Mouse (Mus musculus) retina, postnatal 1 day (tissue): ENCODE results near the gene Gm17535.
A peak's percentile ranks its signal among the peaks of the same experiment; 100 is the strongest.
"Not testable (repeated sequence)": the region's sequence is repeated elsewhere in the genome, so short reads cannot be mapped to it uniquely, and the experiment has no call there.

Source experiments
- DNase-seq: peaks from one replicate; pipeline ENCODE4 v3.0.0-alpha.2; 2012

The Gm17535 gene

DNA sequence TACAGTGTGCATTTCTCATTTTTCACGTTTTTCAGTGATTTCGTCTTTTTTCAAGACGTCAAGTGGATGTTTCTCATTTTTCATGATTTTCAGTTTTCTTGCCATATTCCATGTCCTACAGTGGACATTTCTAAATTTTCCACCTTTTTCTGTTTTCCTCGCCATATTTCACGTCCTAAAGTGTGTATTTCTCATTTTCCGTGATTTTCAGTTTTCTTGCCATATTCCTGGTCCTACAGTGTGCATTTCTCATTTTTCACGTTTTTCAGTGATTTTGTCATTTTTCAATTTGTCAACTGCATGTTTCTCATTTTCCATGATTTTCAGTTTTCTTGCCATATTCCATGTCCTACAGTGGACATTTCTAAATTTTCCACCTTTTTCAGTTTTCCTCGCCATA lies at the start of gene Gm17535:
TSS of gene Gm17535 (plus strand) at position 301 of the 400 bp plus-strand sequence.
- DNase-seq = not testable (repeated sequence)

DNA sequence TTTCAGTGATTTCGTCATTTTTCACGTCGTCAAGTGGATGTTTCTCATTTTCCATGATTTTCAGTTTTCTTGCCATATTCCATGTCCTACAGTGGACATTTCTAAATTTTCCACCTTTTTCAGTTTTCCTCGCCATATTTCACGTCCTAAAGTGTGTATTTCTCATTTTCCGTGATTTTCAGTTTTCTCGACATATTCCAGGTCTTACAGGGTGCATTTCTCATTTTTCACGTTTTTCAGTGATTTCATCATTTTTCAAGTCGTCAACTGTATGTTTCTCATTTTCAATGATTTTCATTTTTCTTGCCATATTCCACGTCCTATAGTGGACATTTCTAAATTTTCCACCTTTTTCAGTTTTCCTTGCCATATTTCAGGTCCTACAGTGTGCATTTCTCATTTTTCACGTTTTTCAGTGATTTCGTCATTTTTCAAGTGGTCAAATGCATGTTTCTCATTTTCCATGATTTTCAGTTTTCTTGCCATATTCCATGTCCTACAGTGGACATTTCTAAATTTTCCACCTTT lies 33.9 kb upstream of the Gm17535 start, which contains the start of gene Gm10722:
TSS of gene Gm10722 (plus strand) at position 478 of the 528 bp plus-strand sequence.
- DNase-seq = peak; percentile 64

- DNase-seq = not testable (repeated sequence)
Measured at GRCm38 (mm10) chr9:3001006-3001405, 33.4 kb upstream of the Gm17535 start.

DNA sequence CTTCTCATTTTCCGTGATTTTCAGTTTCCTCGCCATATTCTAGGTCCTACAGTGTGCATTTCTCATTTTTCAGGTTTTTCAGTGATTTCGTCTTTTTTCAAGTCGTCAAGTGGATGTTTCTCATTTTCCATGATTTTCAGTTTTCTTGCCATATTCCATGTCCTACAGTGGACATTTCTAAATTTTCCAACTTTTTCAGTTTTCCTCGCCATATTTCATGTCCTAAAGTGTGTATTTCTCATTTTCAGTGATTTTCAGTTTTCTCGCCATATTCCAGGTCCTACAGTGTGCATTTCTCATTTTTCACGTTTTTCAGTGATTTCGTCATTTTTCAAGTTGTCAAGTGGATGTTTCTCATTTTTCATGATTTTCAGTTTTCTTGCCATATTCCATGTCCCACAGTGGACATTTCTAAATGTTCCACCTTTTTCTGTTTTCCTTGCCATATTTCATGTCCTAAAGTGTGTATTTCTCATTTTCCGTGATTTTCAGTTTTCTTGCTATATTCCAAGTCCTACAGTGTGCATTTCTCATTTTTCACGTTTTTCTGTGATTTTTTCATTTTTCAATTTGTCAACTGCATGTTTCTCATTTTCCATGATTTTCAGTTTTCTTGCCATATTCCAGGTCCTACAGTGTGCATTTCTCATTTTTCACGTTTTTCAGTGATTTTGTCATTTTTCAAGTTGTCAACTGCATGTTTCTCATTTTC lies 32.3 kb upstream of the Gm17535 start:
- peak; percentile 35 for DNase-seq

- DNase-seq = not testable (repeated sequence)
Measured at GRCm38 (mm10) chr9:3002794-3003396, 31.5 kb upstream of the Gm17535 start, which contains the start of gene Gm11168. Gene Gm11168 (plus strand): TSS chr9:3003346.

DNA sequence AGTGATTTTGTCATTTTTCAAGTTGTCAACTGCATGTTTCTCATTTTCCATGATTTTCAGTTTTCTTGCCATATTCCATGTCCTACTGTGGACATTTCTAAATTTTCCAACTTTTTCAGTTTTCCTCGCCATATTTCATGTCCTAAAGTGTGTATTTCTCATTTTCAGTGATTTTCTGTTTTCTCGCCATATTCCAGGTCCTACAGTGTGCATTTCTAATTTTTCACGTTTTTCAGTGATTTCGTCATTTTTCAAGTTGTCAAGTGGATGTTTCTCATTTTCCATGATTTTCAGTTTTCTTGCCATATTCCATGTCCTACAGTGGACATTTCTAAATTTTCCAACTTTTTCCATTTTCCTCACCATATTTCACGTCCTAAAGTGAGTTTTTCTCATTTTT lies 28.2 kb upstream of the Gm17535 start:
- DNase-seq = not testable (repeated sequence)

GRCm38 (mm10) chr9:3006636-3007035 lies 27.8 kb upstream of the Gm17535 start:
- DNase-seq = not testable (repeated sequence)

- DNase-seq = peak; percentile 37
Measured at GRCm38 (mm10) chr9:3007272-3007671, 27.1 kb upstream of the Gm17535 start.

DNA sequence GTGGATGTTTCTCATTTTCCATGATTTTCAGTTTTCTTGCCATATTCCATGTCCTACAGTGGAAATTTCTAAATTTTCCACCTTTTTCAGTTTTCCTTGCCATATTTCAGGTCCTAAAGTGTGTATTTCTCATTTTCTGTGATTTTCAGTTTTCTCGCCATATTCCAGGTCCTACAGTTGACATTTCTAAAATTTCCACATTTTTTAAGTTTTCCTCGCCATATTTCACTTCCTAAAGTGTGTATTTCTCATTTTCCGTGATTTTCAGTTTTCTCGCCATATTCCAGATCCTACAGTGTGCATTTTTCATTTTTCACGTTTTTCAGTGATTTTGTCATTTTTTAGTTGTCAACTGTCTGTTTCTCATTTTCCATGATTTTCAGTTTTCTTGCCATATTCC lies 25.1 kb upstream of the Gm17535 start:
- DNase-seq = not testable (repeated sequence)

GRCm38 (mm10) chr9:3012054-3012621 lies 22.3 kb upstream of the Gm17535 start:
- not testable (repeated sequence) for DNase-seq

DNA sequence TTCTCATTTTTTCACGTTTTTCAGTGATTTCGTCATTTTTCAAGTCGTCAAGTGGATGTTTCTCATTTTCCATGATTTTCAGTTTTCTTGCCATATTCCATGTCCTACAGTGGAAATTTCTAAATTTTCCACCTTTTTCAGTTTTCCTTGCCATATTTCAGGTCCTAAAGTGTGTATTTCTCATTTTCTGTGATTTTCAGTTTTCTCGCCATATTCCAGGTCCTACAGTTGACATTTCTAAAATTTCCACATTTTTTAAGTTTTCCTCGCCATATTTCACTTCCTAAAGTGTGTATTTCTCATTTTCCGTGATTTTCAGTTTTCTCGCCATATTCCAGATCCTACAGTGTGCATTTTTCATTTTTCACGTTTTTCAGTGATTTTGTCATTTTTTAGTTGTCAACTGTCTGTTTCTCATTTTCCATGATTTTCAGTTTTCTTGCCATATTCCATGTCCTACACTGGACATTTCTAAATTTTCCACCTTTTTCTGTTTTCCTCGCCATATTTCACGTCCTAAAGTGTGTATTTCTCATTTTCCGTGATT lies 21.6 kb upstream of the Gm17535 start, which contains the start of gene Gm10721:
TSS of gene Gm10721 (plus strand) at position 408 of the 547 bp plus-strand sequence.
- not testable (repeated sequence) for DNase-seq

DNA sequence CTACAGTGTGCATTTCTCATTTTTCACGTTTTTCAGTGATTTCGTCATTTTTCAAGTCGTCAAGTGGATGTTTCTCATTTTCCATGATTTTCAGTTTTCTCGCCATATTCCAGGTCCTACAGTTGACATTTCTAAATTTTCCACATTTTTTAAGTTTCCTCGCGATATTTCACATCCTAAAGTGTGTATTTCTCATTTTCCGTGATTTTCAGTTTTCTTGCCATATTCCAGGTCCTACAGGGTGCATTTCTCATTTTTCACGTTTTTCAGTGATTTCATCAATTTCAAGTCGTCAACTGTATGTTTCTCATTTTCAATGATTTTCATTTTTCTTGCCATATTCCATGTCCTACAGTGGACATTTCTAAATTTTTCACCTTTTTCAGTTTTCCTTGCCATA lies 19.0 kb upstream of the Gm17535 start, which contains the start of gene Gm10720:
TSS of gene Gm10720 (plus strand) at position 301 of the 400 bp plus-strand sequence.
- not testable (repeated sequence) for DNase-seq

GRCm38 (mm10) chr9:3015896-3016295 lies 18.5 kb upstream of the Gm17535 start:
- DNase-seq = not testable (repeated sequence)

- DNase-seq = not testable (repeated sequence)
Measured at GRCm38 (mm10) chr9:3017108-3017507, 17.3 kb upstream of the Gm17535 start, which contains the start of gene Gm10719. Gene Gm10719 (plus strand): TSS chr9:3017408.

DNA sequence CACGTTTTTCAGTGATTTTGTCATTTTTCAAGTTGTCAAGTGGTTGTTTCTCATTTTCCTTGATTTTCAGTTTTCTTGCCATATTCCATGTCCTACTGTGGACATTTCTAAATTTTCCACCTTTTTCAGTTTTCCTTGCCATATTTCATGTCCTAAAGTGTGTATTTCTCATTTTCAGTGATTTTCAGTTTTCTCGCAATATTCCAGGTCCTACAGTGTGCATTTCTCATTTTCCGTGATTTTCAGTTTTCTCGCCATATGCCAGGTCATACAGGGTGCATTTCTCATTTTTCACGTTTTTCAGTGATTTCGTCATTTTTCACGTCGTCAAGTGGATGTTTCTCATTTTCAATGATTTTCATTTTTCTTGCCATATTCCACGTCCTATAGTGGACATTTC lies 15.5 kb upstream of the Gm17535 start:
- not testable (repeated sequence) for DNase-seq

DNA sequence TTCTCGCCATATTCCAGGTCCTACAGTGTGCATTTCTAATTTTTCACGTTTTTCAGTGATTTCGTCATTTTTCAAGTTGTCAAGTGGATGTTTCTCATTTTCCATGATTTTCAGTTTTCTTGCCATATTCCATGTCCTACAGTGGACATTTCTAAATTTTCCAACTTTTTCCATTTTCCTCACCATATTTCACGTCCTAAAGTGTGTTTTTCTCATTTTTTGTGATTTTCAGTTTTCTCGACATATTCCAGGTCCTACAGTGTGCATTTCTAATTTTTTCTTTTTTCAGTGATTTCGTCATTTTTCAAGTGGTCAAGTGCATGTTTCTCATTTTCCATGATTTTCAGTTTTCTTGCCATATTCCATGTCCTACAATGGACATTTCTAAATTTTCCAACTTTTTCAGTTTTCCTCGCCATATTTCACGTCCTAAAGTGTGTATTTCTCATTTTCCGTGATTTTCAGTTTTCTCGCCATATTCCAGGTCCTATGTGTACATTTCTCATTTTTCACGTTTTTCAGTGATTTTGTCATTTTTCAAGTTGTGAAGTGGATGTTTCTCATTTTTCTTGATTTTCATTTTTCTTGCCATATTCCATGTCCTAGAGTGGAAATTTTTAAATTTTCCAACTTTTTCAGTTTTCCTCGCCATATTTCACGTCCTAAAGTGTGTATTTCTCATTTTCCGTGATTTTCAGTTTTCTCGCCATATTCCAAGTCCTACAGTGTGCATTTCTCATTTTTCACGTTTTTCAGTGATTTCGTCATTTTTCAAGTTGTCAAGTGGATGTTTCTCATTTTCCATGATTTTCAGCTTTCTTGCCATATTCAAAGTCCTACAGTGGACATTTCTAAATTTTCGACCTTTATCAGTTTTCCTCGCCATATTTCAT lies 14.3 kb upstream of the Gm17535 start:
- not testable (repeated sequence) for DNase-seq

DNA sequence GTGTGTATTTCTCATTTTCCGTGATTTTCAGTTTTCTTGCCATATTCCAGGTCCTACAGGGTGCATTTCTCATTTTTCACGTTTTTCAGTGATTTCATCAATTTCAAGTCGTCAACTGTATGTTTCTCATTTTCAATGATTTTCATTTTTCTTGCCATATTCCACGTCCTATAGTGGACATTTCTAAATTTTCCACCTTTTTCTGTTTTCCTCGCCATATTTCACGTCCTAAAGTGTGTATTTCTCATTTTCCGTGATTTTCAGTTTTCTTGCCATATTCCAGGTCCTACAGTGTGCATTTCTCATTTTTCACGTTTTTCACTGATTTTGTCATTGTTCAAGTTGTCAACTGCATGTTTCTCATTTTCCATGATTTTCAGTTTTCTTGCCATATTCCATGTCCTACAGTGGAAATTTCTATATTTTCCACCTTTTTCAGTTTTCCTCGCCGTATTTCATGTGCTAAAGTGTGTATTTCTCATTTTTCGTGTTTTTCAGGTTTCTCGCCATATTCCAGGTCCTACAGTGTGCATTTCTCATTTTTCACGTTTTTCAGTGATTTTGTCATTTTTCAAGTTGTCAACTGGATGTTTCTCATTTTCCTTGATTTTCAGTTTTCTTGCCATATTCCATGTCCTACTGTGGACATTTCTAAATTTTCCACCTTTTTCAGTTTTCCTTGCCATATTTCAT lies 11.9 kb upstream of the Gm17535 start:
- DNase-seq = peak; percentile 36

DNA sequence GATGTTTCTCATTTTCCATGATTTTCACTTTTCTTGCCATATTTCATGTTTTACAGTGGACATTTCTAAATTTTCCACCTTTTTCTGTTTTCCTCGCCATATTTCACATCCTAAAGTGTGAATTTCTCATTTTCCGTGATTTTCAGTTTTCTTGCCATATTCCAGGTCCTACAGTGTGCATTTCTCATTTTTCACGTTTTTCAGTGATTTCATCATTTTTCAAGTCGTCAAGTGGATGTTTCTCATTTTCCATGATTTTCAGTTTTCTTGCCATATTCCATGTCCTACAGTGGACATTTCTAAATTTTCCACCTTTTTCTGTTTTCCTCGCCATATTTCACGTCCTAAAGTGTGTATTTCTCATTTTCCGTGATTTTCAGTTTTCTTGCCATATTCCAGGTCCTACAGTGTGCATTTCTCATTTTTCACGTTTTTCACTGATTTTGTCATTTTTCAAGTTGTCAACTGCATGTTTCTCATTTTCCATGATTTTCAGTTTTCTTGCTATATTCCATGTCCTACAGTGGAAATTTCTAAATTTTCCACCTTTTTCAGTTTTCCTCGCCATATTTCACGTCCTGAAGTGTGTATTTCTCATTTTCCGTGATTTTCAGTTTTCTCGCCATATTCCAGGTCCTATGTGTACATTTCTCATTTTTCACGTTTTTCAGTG lies 11.0 kb upstream of the Gm17535 start, which contains the start of gene Gm10718:
TSS of gene Gm10718 (plus strand) at position 236 of the 673 bp plus-strand sequence.
- not testable (repeated sequence) for DNase-seq

- not testable (repeated sequence) for DNase-seq
Measured at GRCm38 (mm10) chr9:3023985-3024648, 10.3 kb upstream of the Gm17535 start.
